Mouse (Mus musculus): ENCODE data around the gene Dpysl5. TPM values are rescaled to one million over a fixed set of nuclear protein-coding genes. Genes with fewer than 3 reads are reported as not detected.

Gene Dpysl5
- polyA plus RNA-seq, 1 experiment from 2014 or later, result 5.9 TPM

Other genes with a start within 250 kb of the Dpysl5 start
- gene Otof, start 249.6 kb upstream of the Dpysl5 start, polyA plus RNA-seq (2015; fragmentation: Nextera tagmentation; extraction: Ambion mirVana), result 0.45 and 0.60 TPM in 2 replicates
- gene 1700001C02Rik, start 245.5 kb upstream of the Dpysl5 start, polyA plus RNA-seq (2015; fragmentation: Nextera tagmentation; extraction: Ambion mirVana), result not detected in 2 replicates
- 0.25 and 0.26 TPM in 2 replicates for gene Cib4, start 165.7 kb upstream of the Dpysl5 start, polyA plus RNA-seq (2015; fragmentation: Nextera tagmentation; extraction: Ambion mirVana)
- gene Kcnk3, start 123.4 kb upstream of the Dpysl5 start, polyA plus RNA-seq (2015; fragmentation: Nextera tagmentation; extraction: Ambion mirVana), result 0.49 and 0.66 TPM in 2 replicates
- 27.4 and 27.5 TPM in 2 replicates for gene Slc35f6, start 63.6 kb upstream of the Dpysl5 start, polyA plus RNA-seq (2015; fragmentation: Nextera tagmentation; extraction: Ambion mirVana)
- gene Cenpa, start 44.8 kb upstream of the Dpysl5 start, polyA plus RNA-seq (2015; fragmentation: Nextera tagmentation; extraction: Ambion mirVana), result 315 and 317 TPM in 2 replicates
- 30.7 and 33.0 TPM in 2 replicates for gene Mapre3, start 103.1 kb downstream of the Dpysl5 start, polyA plus RNA-seq (2015; fragmentation: Nextera tagmentation; extraction: Ambion mirVana)
- 93.3 and 95.2 TPM in 2 replicates for gene Tmem214, start 156.4 kb downstream of the Dpysl5 start, polyA plus RNA-seq (2015; fragmentation: Nextera tagmentation; extraction: Ambion mirVana)
- gene Agbl5, start 177.1 kb downstream of the Dpysl5 start, polyA plus RNA-seq (2015; fragmentation: Nextera tagmentation; extraction: Ambion mirVana), result 32.5 and 34.0 TPM in 2 replicates
- gene Ost4, start 196.2 kb downstream of the Dpysl5 start, polyA plus RNA-seq (2015; fragmentation: Nextera tagmentation; extraction: Ambion mirVana), result 408 and 424 TPM in 2 replicates
- 279 and 281 TPM in 2 replicates for gene Emilin1, start 201.8 kb downstream of the Dpysl5 start, polyA plus RNA-seq (2015; fragmentation: Nextera tagmentation; extraction: Ambion mirVana)
- 20.0 and 22.6 TPM in 2 replicates for gene Khk, start 209.9 kb downstream of the Dpysl5 start, polyA plus RNA-seq (2015; fragmentation: Nextera tagmentation; extraction: Ambion mirVana)
- 7.6 and 8.7 TPM in 2 replicates for gene Cgref1, start 234.0 kb downstream of the Dpysl5 start, polyA plus RNA-seq (2015; fragmentation: Nextera tagmentation; extraction: Ambion mirVana)
- gene Preb, start 248.8 kb downstream of the Dpysl5 start, polyA plus RNA-seq (2015; fragmentation: Nextera tagmentation; extraction: Ambion mirVana), result 136 and 142 TPM in 2 replicates

All from limb, embryonic 13.5 days (tissue).